Mouse (Mus musculus): ENCODE measurements around the gene Gpsm3. TPM values are rescaled to one million over a fixed set of nuclear protein-coding genes. Genes with fewer than 3 reads are reported as not detected.

The Gpsm3 gene
- polyA plus RNA-seq, 1 experiment from 2014 or later: 3.5 TPM

DNA sequence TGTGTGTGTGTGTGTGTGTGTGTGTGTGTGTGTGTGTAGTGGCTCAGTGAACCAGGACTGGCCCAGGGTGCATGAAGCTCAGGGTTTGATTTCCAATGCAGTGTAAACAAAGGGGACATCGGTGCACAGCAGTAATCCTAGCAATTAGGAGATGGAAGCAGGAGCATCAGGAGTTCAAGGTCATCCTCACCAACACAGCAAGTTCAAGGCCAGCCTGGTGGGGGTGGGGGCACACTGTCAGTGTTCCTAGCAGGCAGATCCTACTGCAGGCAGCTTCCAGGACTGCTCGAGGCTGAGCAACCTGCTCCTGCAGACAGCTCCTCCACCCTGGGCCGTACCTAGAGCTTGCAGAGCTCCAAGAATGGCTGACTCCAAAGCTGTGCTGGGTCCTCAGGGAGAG lies 27.0 kb upstream of the Gpsm3 start:
- Histone ChIP-seq H3K4me2 (replicated peaks) (no peak overlapping the region), H3K27ac (no peak overlapping the region), H3K9ac (no peak overlapping the region), H3K4me3 (no peak overlapping the region), H3K4me1 (peaks cover 14% of the 10 kb centered on the region), H3K9me3 (replicated peaks) (no peaks in the 10 kb centered on the region), H3K36me3 (no peaks in the 10 kb centered on the region), H3K27me3 (0 out of 2 replicates have a peak, but pooled peaks cover 13% of the 10 kb centered on the region)
- ATAC-seq (ENCODE audit: low FRiP score): no peak
- 58% methylated on average over 3 of the region's 3 CpGs for WGBS

DNA sequence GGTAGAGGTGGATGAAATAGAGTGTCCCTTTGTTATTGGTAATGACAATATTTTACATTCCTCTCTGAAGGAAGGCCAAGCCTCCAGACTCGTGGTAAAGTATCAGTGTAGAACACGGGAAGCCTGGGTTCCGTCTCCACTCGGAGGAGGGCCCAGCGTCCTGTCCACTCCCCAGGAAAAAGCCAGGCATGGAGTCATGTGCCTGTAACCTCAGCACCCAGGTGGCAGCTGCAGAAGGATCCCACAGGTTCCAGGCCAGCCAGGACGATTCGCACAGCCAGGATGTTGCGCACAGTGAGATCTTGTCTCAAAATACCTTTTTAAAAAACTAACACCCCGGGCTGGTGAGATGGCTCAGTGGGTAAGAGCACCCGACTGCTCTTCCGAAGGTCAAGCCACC lies 26.3 kb upstream of the Gpsm3 start:
- Histone ChIP-seq H3K9ac (no peak overlapping the region), H3K4me3 (no peak overlapping the region), H3K27ac (no peak overlapping the region), H3K27me3 (0 out of 2 replicates have a peak, but pooled peaks cover 13% of the 10 kb centered on the region), H3K4me2 (replicated peaks) (no peak overlapping the region), H3K9me3 (replicated peaks) (no peaks in the 10 kb centered on the region), H3K4me1 (peaks cover 14% of the 10 kb centered on the region), H3K36me3 (no peaks in the 10 kb centered on the region)
- ATAC-seq (ENCODE audit: low FRiP score): no peak
- WGBS: 77% methylated on average over 11 of the region's 11 CpGs

DNA sequence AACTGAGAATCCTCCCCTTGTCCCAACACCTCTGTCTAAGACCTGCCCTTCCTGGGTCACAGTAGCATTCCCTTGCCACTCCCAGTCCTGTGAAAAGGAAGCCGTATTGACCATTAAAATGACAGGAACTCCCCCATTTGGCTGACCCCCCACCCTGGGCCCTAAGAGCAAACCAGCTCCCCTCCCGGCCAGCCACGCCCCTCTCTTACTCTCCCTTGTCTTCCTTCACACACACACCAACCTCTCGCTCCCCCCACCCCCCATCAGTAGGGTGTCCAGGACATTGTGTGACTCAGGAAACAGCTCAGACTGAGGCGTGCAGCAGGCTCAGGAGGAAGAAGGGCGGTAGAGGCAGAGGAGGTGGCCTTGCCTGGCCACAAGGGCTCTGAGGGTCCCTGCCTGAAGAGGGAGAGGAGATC lies 25.6 kb upstream of the Gpsm3 start, which contains the start of gene Notch4:
TSS of gene Notch4 (plus strand) at position 266 of the 419 bp plus-strand sequence.
- H3K4me2 ChIP-seq (replicated peaks): peak within 1 kb of the TSS; percentile 17
- no peaks in the 10 kb centered on the region for H3K36me3 ChIP-seq
- H3K4me3 ChIP-seq: no peak within 1 kb of the TSS
- H3K27ac ChIP-seq: peak within 1 kb of the TSS; percentile 23; the same call in 1 of the 2 replicates
- H3K9ac ChIP-seq: peak within 1 kb of the TSS; percentile 8; the same call in 1 of the 2 replicates
- ATAC-seq (ENCODE audit: low FRiP score): no peak
- no peaks in the 10 kb centered on the region for H3K9me3 ChIP-seq (replicated peaks)
- 0 out of 2 replicates have a peak, but pooled peaks cover 13% of the 10 kb centered on the region for H3K27me3 ChIP-seq
- peaks cover 14% of the 10 kb centered on the region for H3K4me1 ChIP-seq
- WGBS: 21% methylated on average over 6 of the region's 6 CpGs

DNA sequence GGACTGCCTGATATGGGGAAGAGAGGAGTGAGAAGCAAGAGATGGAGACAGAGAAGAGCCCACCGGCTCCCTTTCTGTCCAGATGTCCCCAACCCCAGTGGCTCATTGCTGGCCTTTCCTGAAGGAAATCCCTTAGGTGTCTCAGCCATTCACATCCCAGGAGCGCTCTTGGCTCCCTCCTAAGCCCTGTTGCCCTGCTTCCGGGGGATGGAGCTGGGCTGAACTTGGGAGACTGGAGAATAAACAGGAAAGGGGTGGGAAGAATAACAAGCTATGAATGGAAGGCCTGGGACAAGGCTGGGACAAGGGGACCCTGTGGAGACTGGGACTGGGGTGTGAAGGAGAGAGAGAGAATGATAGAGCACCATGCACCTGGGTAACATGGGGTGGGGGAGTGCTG lies 24.8 kb upstream of the Gpsm3 start:
- no peaks in the 10 kb centered on the region for H3K9me3 ChIP-seq (replicated peaks)
- 0 out of 2 replicates have a peak, but pooled peaks cover 13% of the 10 kb centered on the region for H3K27me3 ChIP-seq
- H3K27ac ChIP-seq: no peak overlapping the region; the same call in 1 of the 2 replicates
- H3K4me2 ChIP-seq (replicated peaks): peak overlapping the region; percentile 17; the same call in 1 of the 2 replicates
- H3K4me1 ChIP-seq: peaks cover 14% of the 10 kb centered on the region
- WGBS: 51% methylated on average over 3 of the region's 3 CpGs
- no peak overlapping the region for H3K4me3 ChIP-seq
- peak overlapping the region; percentile 8; the same call in 1 of the 2 replicates for H3K9ac ChIP-seq
- no peak for ATAC-seq (ENCODE audit: low FRiP score)
- H3K36me3 ChIP-seq: no peaks in the 10 kb centered on the region

DNA sequence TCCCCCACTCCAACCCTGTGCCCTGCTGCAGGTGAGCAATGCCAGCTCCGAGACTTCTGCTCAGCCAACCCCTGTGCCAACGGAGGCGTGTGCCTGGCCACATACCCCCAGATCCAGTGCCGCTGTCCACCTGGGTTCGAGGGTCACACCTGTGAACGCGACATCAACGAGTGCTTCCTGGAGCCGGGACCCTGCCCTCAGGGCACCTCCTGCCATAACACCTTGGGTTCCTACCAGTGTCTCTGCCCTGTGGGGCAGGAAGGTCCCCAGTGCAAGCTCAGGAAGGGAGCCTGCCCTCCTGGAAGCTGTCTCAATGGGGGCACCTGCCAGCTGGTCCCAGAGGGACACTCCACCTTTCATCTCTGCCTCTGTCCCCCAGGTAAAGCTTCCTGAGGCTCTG lies 22.3 kb upstream of the Gpsm3 start:
- Histone ChIP-seq H3K36me3 (no peaks in the 10 kb centered on the region), H3K4me2 (replicated peaks) (no peak overlapping the region), H3K9me3 (replicated peaks) (no peaks in the 10 kb centered on the region), H3K9ac (no peak overlapping the region), H3K27me3 (0 out of 2 replicates have a peak, but pooled peaks cover 13% of the 10 kb centered on the region), H3K4me3 (no peak overlapping the region), H3K27ac (no peak overlapping the region), H3K4me1 (peaks cover 12% of the 10 kb centered on the region)
- whole genome bisulfite sequencing: 76% methylated on average over 9 of the region's 9 CpGs
- ATAC-seq (ENCODE audit: low FRiP score): no peak

DNA sequence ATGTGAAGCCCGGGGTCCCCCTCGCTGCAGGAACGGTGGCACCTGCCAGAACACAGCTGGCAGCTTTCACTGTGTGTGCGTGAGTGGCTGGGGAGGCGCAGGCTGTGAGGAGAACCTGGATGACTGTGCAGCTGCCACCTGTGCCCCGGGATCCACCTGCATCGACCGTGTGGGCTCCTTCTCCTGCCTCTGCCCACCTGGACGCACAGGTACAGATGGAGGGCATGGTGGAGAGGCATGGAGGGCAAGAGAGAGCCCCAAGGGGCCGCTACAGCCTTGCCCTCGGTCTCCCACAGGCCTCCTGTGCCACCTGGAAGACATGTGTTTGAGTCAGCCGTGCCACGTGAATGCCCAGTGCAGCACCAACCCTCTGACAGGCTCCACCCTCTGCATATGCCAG lies 21.2 kb upstream of the Gpsm3 start:
- no peak overlapping the region for H3K4me2 ChIP-seq (replicated peaks)
- ATAC-seq (ENCODE audit: low FRiP score): no peak
- 0 out of 2 replicates have a peak, but pooled peaks cover 13% of the 10 kb centered on the region for H3K27me3 ChIP-seq
- no peak overlapping the region for H3K9ac ChIP-seq
- H3K27ac ChIP-seq: no peak overlapping the region
- WGBS: 77% methylated on average over 13 of the region's 13 CpGs
- H3K9me3 ChIP-seq (replicated peaks): no peaks in the 10 kb centered on the region
- no peaks in the 10 kb centered on the region for H3K36me3 ChIP-seq
- H3K4me3 ChIP-seq: no peak overlapping the region
- peaks cover 12% of the 10 kb centered on the region for H3K4me1 ChIP-seq

DNA sequence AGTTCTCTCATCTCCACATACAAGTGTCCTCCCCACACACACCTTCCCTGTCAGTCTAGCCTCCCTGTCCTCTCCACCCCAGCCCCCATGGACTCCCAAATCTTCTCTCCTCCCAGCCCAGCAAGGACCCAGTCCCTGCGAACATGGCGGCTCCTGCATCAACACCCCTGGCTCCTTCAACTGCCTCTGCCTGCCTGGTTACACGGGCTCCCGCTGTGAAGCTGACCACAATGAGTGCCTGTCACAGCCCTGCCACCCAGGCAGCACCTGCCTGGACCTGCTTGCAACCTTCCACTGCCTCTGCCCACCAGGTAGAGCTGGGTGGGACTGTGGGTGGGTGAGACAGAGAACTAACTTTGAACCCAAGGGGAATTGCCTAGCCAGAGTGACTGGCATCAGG lies 19.7 kb upstream of the Gpsm3 start:
- H3K4me2 ChIP-seq (replicated peaks): no peak overlapping the region
- no peak overlapping the region for H3K4me3 ChIP-seq
- peaks cover 2% of the 10 kb centered on the region; the same call in 1 of the 2 replicates for H3K4me1 ChIP-seq
- ATAC-seq (ENCODE audit: low FRiP score): no peak
- H3K27ac ChIP-seq: no peak overlapping the region
- 0 out of 2 replicates have a peak, but pooled peaks cover 13% of the 10 kb centered on the region for H3K27me3 ChIP-seq
- no peak overlapping the region for H3K9ac ChIP-seq
- no peaks in the 10 kb centered on the region for H3K36me3 ChIP-seq
- WGBS: 61% methylated on average over 4 of the region's 4 CpGs
- H3K9me3 ChIP-seq (replicated peaks): no peaks in the 10 kb centered on the region

DNA sequence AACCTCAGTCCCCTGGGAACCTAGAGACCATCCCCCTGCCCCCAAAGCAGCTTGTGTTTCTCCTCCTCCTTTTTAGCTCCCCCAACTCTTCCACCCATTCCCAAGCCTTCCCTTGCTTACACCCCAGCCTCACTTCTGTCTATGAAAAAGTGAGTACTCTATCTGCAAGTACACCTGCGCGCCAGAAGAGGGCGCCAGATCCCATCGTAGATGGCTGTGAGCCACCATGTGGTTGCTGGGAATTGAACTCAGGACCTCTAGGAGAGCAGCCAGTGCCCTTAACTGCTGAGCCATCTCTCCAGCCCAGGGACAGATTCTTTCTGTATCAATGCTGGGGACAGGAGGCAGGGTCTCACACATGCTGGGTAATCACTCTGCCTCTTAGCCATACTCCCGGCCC lies 17.7 kb upstream of the Gpsm3 start:
- no peak overlapping the region for H3K4me3 ChIP-seq
- 0 out of 2 replicates have a peak, but pooled peaks cover 6% of the 10 kb centered on the region for H3K27me3 ChIP-seq
- no peaks in the 10 kb centered on the region for H3K4me1 ChIP-seq
- ATAC-seq (ENCODE audit: low FRiP score): no peak
- no peak overlapping the region for H3K4me2 ChIP-seq (replicated peaks)
- no peaks in the 10 kb centered on the region for H3K36me3 ChIP-seq
- 15% methylated on average over 5 of the region's 5 CpGs for WGBS
- no peak overlapping the region for H3K27ac ChIP-seq
- H3K9ac ChIP-seq: no peak overlapping the region
- H3K9me3 ChIP-seq (replicated peaks): no peaks in the 10 kb centered on the region

DNA sequence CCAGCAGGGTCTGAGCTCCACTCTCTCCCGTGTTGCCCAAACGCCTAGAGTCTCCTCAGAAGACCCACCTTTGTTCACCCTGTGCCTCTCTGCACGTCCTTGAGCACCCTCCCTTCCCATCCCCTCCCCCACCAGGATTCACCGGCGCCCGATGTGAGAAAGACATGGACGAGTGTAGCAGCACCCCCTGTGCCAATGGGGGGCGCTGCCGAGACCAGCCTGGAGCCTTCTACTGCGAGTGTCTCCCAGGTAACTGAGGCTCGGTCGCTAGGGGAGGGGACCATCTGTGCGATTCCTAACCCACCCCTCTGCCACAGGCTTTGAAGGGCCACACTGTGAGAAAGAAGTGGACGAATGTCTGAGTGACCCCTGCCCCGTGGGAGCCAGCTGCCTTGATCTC lies 17.2 kb upstream of the Gpsm3 start:
- no peaks in the 10 kb centered on the region for H3K4me1 ChIP-seq
- H3K9me3 ChIP-seq (replicated peaks): no peaks in the 10 kb centered on the region
- no peak for ATAC-seq (ENCODE audit: low FRiP score)
- 7% methylated on average over 15 of the region's 15 CpGs for WGBS
- H3K36me3 ChIP-seq: no peaks in the 10 kb centered on the region
- peak overlapping the region; percentile 8; the same call in 1 of the 2 replicates for H3K9ac ChIP-seq
- no peak overlapping the region for H3K4me3 ChIP-seq
- no peak overlapping the region for H3K27ac ChIP-seq
- no peak overlapping the region for H3K4me2 ChIP-seq (replicated peaks)
- H3K27me3 ChIP-seq: 0 out of 2 replicates have a peak, but pooled peaks cover 2% of the 10 kb centered on the region

DNA sequence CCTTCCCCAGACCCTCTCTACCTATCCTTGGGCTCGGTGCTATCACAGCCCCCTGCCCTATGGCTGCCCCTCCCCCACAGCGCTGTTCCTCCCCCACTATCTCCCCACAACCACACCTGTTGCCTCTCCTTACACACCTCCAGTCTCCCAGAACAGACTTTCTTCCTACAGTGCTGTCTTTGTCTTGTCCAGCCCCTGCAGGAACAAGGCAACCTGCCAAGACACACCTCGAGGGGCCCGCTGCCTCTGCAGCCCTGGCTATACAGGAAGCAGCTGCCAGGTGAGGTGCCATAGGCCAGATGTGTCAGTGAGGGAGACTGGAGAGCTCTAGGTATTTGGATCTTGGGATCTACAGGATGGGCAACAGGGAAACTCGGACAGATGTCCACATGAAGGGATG lies 13.0 kb upstream of the Gpsm3 start:
- no peak overlapping the region for H3K4me2 ChIP-seq (replicated peaks)
- 70% methylated on average over 5 of the region's 5 CpGs for WGBS
- H3K27ac ChIP-seq: no peak overlapping the region
- H3K36me3 ChIP-seq: no peaks in the 10 kb centered on the region
- H3K27me3 ChIP-seq: no peaks in the 10 kb centered on the region
- no peak overlapping the region for H3K9ac ChIP-seq
- no peaks in the 10 kb centered on the region for H3K4me1 ChIP-seq
- H3K9me3 ChIP-seq (replicated peaks): no peaks in the 10 kb centered on the region
- ATAC-seq (ENCODE audit: low FRiP score): no peak
- H3K4me3 ChIP-seq: no peak overlapping the region

DNA sequence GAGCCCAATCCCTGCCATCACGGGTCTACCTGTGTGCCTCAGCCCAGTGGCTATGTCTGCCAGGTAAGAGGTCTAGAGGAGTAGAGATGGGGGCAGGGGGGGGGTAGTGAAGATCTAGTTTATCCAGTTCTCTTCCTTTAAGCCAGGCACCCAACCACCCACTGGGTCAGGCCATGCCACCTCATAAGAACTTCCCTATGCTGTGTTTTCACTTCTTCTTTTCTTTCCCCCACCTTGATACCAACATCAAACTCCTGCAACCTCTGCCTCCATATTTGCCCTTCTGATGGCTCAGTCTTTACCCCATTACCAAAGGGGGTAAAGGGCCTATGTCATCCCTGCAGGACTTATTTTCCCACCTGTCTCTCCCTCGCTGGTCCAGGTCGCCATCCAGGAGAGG lies 11.5 kb upstream of the Gpsm3 start:
- H3K4me1 ChIP-seq: no peaks in the 10 kb centered on the region
- no peaks in the 10 kb centered on the region for H3K27me3 ChIP-seq
- no peaks in the 10 kb centered on the region for H3K9me3 ChIP-seq (replicated peaks)
- H3K36me3 ChIP-seq: no peaks in the 10 kb centered on the region
- H3K27ac ChIP-seq: no peak overlapping the region
- no peak overlapping the region for H3K4me2 ChIP-seq (replicated peaks)
- no peak overlapping the region for H3K4me3 ChIP-seq
- no peak overlapping the region for H3K9ac ChIP-seq
- ATAC-seq (ENCODE audit: low FRiP score): no peak
- 92% methylated on average over 3 of the region's 3 CpGs for WGBS

DNA sequence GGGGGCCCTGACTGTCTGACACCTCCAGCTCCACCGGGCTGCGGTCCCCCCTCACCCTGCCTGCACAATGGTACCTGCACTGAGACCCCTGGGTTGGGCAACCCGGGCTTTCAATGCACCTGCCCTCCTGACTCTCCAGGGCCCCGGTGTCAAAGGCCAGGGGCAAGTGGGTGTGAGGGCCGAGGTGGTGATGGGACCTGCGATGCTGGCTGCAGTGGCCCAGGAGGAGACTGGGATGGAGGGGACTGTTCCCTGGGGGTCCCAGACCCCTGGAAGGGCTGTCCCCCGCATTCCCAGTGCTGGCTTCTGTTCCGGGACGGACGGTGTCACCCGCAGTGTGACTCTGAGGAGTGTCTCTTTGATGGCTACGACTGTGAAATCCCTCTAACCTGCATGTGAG lies 7.1 kb upstream of the Gpsm3 start:
- Histone ChIP-seq H3K9ac (peak overlapping the region; percentile 32; the same call in 1 of the 2 replicates), H3K9me3 (replicated peaks) (no peaks in the 10 kb centered on the region), H3K36me3 (no peaks in the 10 kb centered on the region), H3K27me3 (no peaks in the 10 kb centered on the region), H3K4me3 (no peak overlapping the region), H3K27ac (no peak overlapping the region), H3K4me1 (peaks cover 11% of the 10 kb centered on the region), H3K4me2 (replicated peaks) (no peak overlapping the region)
- ATAC-seq (ENCODE audit: low FRiP score): no peak
- 88% methylated on average over 12 of the region's 12 CpGs for WGBS

DNA sequence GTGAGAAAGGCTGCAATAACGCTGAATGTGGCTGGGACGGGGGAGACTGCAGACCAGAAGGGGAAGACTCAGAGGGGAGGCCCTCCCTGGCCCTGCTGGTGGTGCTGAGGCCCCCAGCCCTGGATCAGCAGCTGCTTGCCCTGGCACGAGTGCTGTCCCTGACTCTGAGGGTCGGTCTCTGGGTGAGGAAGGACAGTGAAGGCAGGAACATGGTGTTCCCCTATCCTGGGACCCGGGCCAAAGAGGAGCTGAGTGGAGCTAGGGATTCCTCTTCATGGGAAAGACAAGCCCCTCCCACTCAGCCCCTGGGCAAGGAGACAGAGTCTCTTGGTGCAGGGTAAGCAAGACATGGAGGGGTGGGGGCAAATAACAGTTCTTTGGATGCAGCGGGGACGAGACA lies 6.2 kb upstream of the Gpsm3 start:
- Histone ChIP-seq H3K27me3 (no peaks in the 10 kb centered on the region), H3K9ac (no peak overlapping the region), H3K9me3 (replicated peaks) (no peaks in the 10 kb centered on the region), H3K4me1 (peaks cover 16% of the 10 kb centered on the region), H3K4me2 (replicated peaks) (no peak overlapping the region), H3K27ac (no peak overlapping the region), H3K36me3 (no peaks in the 10 kb centered on the region), H3K4me3 (no peak overlapping the region)
- WGBS: 68% methylated on average over 7 of the region's 7 CpGs
- no peak for ATAC-seq (ENCODE audit: low FRiP score)

Measured in hindbrain, embryonic 12.5 days (tissue).